Mouse (Mus musculus): ENCODE measurements around the gene Mb.
A peak's percentile ranks its signal among the peaks of the same experiment; 100 is the strongest.

DNA sequence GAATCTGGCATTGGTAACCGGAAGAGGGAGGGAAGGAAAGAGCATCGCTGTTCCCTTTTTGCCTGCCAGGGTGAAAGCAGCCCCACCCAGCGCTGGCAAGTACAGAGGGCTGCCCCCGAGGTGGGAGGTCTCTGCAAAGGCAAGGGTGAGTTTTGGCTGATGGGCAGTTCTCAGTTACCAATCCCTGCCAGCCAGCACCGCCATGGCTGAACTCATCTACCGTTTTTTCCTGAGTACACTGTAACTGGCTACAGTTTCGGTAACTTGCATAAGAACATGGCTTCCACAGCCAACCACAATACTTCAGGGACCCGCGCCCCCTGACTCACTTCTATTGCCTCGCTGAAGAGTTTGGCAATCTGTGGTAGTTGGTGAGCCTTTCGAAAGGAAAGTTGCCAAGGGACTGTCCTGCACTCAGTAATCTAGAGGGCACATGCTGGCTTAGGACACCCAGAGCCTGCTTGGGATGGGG is 29.5 kb upstream of the Mb start:
- TF ChIP-seq E2F4 (IDR thresholded peaks at IDR 0.05; ENCODE audit: insufficient read depth) (no peak), USF1 (IDR thresholded peaks at IDR 0.05; ENCODE audit: low read depth) (no peak), POLR2AphosphoS2 (IDR thresholded peaks at IDR 0.05; ENCODE audit: insufficient read length, low read depth) (peak; percentile 65), MAX (IDR thresholded peaks at IDR 0.05; ENCODE audit: low read depth) (no peak), MYOD1 (IDR thresholded peaks at IDR 0.05; ENCODE audit: control insufficient read depth in 1 of 3, insufficient read length in 2 of 3, low read depth in 2 of 3) (no peak), POLR2A (IDR thresholded peaks at IDR 0.05; ENCODE audit: insufficient read length, low read depth) (peak; percentile 22), MYOG (IDR thresholded peaks at IDR 0.05; ENCODE audit: control insufficient read depth in 1 of 3, insufficient read depth in 1 of 3, insufficient read length in 2 of 3, low read depth in 2 of 3) (no peak), TCF12 (IDR thresholded peaks at IDR 0.05; ENCODE audit: insufficient read depth, poor library complexity, severe bottlenecking) (no peak), CEBPB (IDR thresholded peaks at IDR 0.05; ENCODE audit: insufficient read depth, poor library complexity, severe bottlenecking) (peak; percentile 60; the same call in 1 of the 2 replicates), REST (IDR thresholded peaks at IDR 0.05; ENCODE audit: insufficient read depth, insufficient read length) (no peak)
